Mouse (Mus musculus): ENCODE results near the gene Glipr1. TPM values are rescaled to one million over a fixed set of nuclear protein-coding genes. Genes with fewer than 3 reads are reported as not detected.
"Not testable (repeated sequence)": the region's sequence is repeated elsewhere in the genome, so short reads cannot be mapped to it uniquely, and the experiment has no call there.

Gene Glipr1
- 1.3 and 2.4 TPM in 2 replicates for polyA plus RNA-seq (2015; fragmentation: Nextera tagmentation; extraction: Ambion mirVana)

- no peaks in the 10 kb centered on the region for H3K9me3 ChIP-seq (replicated peaks; ENCODE audit: low read length)
- whole genome bisulfite sequencing, result 64% methylated on average over 9 of the region's 9 CpGs
- H3K27me3 ChIP-seq (ENCODE audit: insufficient read depth, low read length), result no peaks in the 10 kb centered on the region
- H3K4me1 ChIP-seq (replicated peaks; ENCODE audit: insufficient read depth, low read length), result no peaks in the 10 kb centered on the region
- H3K4me2 ChIP-seq (ENCODE audit: low read length), result no peak within 1 kb of the TSS
- no peaks in the 10 kb centered on the region for H3K36me3 ChIP-seq (ENCODE audit: insufficient read depth, low read length)
- no peak for DNase-seq (ENCODE audit: low spot score)
- no peak within 1 kb of the TSS for H3K4me3 ChIP-seq (replicated peaks; ENCODE audit: low read depth, low read length)
- no peak within 1 kb of the TSS for H3K9ac ChIP-seq (ENCODE audit: low read depth, low read length)
- no peak for ATAC-seq (replicated peaks; ENCODE audit: low FRiP score, low read depth)
- no peak for TF ChIP-seq CTCF (IDR thresholded peaks at IDR 0.05; ENCODE audit: low read depth)
- H3K27ac ChIP-seq, result no peak within 1 kb of the TSS
These were observed at the start of gene Glipr1 for GRCm38 (mm10) chr10:112002544-112003215. TSS of gene Glipr1 (minus strand) at chr10:112002631.

GRCm38 (mm10) chr10:112051956-112052355 lies 49.5 kb upstream of the Glipr1 start:
- DNase-seq (ENCODE audit: low spot score), result peak; percentile 18
- not testable (repeated sequence) for ATAC-seq (replicated peaks; ENCODE audit: low FRiP score, low read depth); H3K9ac ChIP-seq (ENCODE audit: low read depth, low read length); H3K27ac ChIP-seq; H3K27me3 ChIP-seq (ENCODE audit: insufficient read depth, low read length); H3K36me3 ChIP-seq (ENCODE audit: insufficient read depth, low read length); H3K4me1 ChIP-seq (replicated peaks; ENCODE audit: insufficient read depth, low read length); H3K4me2 ChIP-seq (ENCODE audit: low read length); H3K9me3 ChIP-seq (replicated peaks; ENCODE audit: low read length); H3K4me3 ChIP-seq (replicated peaks; ENCODE audit: low read depth, low read length)
- 65% methylated on average over 2 of the region's 2 CpGs for WGBS

GRCm38 (mm10) chr10:112051220-112051619 lies 48.8 kb upstream of the Glipr1 start:
- no peaks in the 10 kb centered on the region for H3K36me3 ChIP-seq (ENCODE audit: insufficient read depth, low read length)
- no peaks in the 10 kb centered on the region for H3K4me1 ChIP-seq (replicated peaks; ENCODE audit: insufficient read depth, low read length)
- DNase-seq (ENCODE audit: low spot score), result peak; percentile 4
- no peak for ATAC-seq (replicated peaks; ENCODE audit: low FRiP score, low read depth)
- no peak for TF ChIP-seq CTCF (IDR thresholded peaks at IDR 0.05; ENCODE audit: low read depth)
- H3K9ac ChIP-seq (ENCODE audit: low read depth, low read length), result no peak overlapping the region
- H3K9me3 ChIP-seq (replicated peaks; ENCODE audit: low read length), result no peaks in the 10 kb centered on the region
- no peak overlapping the region for H3K27ac ChIP-seq
- H3K4me2 ChIP-seq (ENCODE audit: low read length), result no peak overlapping the region
- H3K4me3 ChIP-seq (replicated peaks; ENCODE audit: low read depth, low read length), result no peak overlapping the region
- no peaks in the 10 kb centered on the region for H3K27me3 ChIP-seq (ENCODE audit: insufficient read depth, low read length)

- not testable (repeated sequence) for H3K4me1 ChIP-seq (replicated peaks; ENCODE audit: insufficient read depth, low read length); H3K36me3 ChIP-seq (ENCODE audit: insufficient read depth, low read length); DNase-seq (ENCODE audit: low spot score); H3K9me3 ChIP-seq (replicated peaks; ENCODE audit: low read length); H3K27me3 ChIP-seq (ENCODE audit: insufficient read depth, low read length); H3K4me2 ChIP-seq (ENCODE audit: low read length); H3K9ac ChIP-seq (ENCODE audit: low read depth, low read length); H3K27ac ChIP-seq; H3K4me3 ChIP-seq (replicated peaks; ENCODE audit: low read depth, low read length); ATAC-seq (replicated peaks; ENCODE audit: low FRiP score, low read depth)
- 32% methylated on average over 14 of the region's 14 CpGs for WGBS
These were observed 41.9 kb upstream of the Glipr1 start for GRCm38 (mm10) chr10:112044283-112044682.

- WGBS, result 67% methylated on average over 9 of the region's 9 CpGs
- not testable (repeated sequence) for H3K36me3 ChIP-seq (ENCODE audit: insufficient read depth, low read length); ATAC-seq (replicated peaks; ENCODE audit: low FRiP score, low read depth); H3K4me1 ChIP-seq (replicated peaks; ENCODE audit: insufficient read depth, low read length); H3K27ac ChIP-seq; H3K4me3 ChIP-seq (replicated peaks; ENCODE audit: low read depth, low read length); H3K9ac ChIP-seq (ENCODE audit: low read depth, low read length); H3K4me2 ChIP-seq (ENCODE audit: low read length); H3K9me3 ChIP-seq (replicated peaks; ENCODE audit: low read length); DNase-seq (ENCODE audit: low spot score); H3K27me3 ChIP-seq (ENCODE audit: insufficient read depth, low read length)
These were observed 41.1 kb upstream of the Glipr1 start for GRCm38 (mm10) chr10:112043523-112043922.

DNA sequence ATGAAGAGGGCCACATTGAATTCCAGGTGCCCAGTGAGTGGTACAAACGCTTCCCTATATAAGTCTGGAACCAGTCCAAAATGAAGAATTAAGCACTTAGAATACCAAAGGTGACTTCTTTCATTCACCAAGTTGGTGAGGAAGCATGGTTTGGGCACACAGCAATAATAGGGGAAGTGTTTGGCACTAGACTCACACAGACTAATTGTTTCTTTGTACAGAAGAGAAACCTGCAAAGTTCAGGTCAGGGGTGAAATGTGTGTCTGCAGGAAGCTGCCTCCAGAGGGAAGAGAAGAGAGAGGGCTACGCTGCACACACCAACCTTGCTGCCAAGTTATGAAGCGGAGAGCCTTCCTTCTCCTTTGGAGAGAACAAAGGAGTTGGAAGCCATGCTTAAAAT lies 26.3 kb upstream of the Glipr1 start:
- not testable (repeated sequence) for H3K4me2 ChIP-seq (ENCODE audit: low read length); H3K4me1 ChIP-seq (replicated peaks; ENCODE audit: insufficient read depth, low read length); H3K9me3 ChIP-seq (replicated peaks; ENCODE audit: low read length); DNase-seq (ENCODE audit: low spot score); H3K4me3 ChIP-seq (replicated peaks; ENCODE audit: low read depth, low read length); H3K27ac ChIP-seq; H3K36me3 ChIP-seq (ENCODE audit: insufficient read depth, low read length); H3K27me3 ChIP-seq (ENCODE audit: insufficient read depth, low read length); H3K9ac ChIP-seq (ENCODE audit: low read depth, low read length); ATAC-seq (replicated peaks; ENCODE audit: low FRiP score, low read depth)
- WGBS, result 82% methylated on average over 3 of the region's 3 CpGs

DNA sequence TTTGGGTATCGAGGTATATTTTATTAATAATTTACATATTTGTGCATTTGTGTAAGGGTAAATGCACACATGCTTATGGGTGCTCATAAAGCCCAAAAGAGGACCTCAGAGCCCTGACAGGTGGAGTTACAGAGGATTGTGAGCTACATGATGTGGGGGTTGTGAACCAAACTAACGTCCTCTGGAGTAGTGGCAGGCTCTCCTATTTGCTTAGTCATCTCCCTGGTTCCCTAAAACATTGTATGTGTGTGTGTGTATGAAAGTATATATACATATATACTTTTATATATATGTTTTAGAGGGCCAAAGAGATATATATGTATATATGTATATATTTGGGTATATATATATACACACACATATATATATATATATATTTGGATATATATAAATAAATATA lies 21.2 kb upstream of the Glipr1 start:
- H3K36me3 ChIP-seq (ENCODE audit: insufficient read depth, low read length), result no peaks in the 10 kb centered on the region
- WGBS, result 70% methylated on average over 2 of the region's 2 CpGs
- TF ChIP-seq CTCF (IDR thresholded peaks at IDR 0.05; ENCODE audit: low read depth), result no peak
- H3K27me3 ChIP-seq (ENCODE audit: insufficient read depth, low read length), result no peaks in the 10 kb centered on the region
- DNase-seq (ENCODE audit: low spot score) (no peak), ATAC-seq (replicated peaks; ENCODE audit: low FRiP score, low read depth) (no peak)
- no peak overlapping the region for H3K4me3 ChIP-seq (replicated peaks; ENCODE audit: low read depth, low read length)
- no peak overlapping the region for H3K9ac ChIP-seq (ENCODE audit: low read depth, low read length)
- no peak overlapping the region for H3K27ac ChIP-seq
- no peaks in the 10 kb centered on the region for H3K4me1 ChIP-seq (replicated peaks; ENCODE audit: insufficient read depth, low read length)
- no peaks in the 10 kb centered on the region for H3K9me3 ChIP-seq (replicated peaks; ENCODE audit: low read length)
- no peak overlapping the region for H3K4me2 ChIP-seq (ENCODE audit: low read length)

DNA sequence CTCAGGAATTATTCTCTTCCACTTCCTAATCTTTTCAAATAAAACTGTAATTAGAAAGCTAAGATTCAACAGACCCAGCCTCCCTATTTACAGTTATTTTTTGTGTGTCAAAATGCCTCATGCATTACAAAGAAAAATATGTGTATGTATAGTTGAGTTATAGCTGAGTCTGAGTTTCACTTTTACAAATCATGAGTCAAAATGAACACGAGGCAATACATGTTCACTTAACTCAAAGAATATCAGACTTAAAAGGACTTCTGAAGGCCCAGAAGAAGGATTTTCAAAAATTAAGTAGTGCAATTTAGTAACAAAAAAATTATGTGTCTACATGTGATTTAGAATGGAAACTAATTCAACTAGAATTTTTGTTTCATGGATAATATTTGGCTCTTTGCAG lies 7.1 kb upstream of the Glipr1 start:
- not testable (repeated sequence) for H3K4me3 ChIP-seq (replicated peaks; ENCODE audit: low read depth, low read length); H3K4me1 ChIP-seq (replicated peaks; ENCODE audit: insufficient read depth, low read length); ATAC-seq (replicated peaks; ENCODE audit: low FRiP score, low read depth); H3K4me2 ChIP-seq (ENCODE audit: low read length); H3K27ac ChIP-seq; H3K27me3 ChIP-seq (ENCODE audit: insufficient read depth, low read length); H3K9ac ChIP-seq (ENCODE audit: low read depth, low read length); H3K36me3 ChIP-seq (ENCODE audit: insufficient read depth, low read length); DNase-seq (ENCODE audit: low spot score); H3K9me3 ChIP-seq (replicated peaks; ENCODE audit: low read length)
- 75% methylated on average over 1 of the region's 1 CpGs for WGBS
